Mouse (Mus musculus) activated CD4-positive, CD25-positive, alpha-beta regulatory T cell, adult 9 weeks (primary cell): Measurements from ENCODE around the gene Acyp1. TPM values are rescaled to one million over a fixed set of nuclear protein-coding genes. Genes with fewer than 3 reads are reported as not detected.

Experiments used
- polyA plus RNA-seq: library from polyadenylated mRNA; unstranded; fragments of 100-300 nt; shearing (Covaris generic); gene quantifications from one replicate; pipeline ENCODE4 v1.2.1, GENCODE M21; 2017

Acyp1 gene
- 65.7 TPM for polyA plus RNA-seq

GRCm38 (mm10) chr12:85287809-85288485, at the start of gene Acyp1:
Acyp1 (minus strand) TSS chr12:85288438.

DNA sequence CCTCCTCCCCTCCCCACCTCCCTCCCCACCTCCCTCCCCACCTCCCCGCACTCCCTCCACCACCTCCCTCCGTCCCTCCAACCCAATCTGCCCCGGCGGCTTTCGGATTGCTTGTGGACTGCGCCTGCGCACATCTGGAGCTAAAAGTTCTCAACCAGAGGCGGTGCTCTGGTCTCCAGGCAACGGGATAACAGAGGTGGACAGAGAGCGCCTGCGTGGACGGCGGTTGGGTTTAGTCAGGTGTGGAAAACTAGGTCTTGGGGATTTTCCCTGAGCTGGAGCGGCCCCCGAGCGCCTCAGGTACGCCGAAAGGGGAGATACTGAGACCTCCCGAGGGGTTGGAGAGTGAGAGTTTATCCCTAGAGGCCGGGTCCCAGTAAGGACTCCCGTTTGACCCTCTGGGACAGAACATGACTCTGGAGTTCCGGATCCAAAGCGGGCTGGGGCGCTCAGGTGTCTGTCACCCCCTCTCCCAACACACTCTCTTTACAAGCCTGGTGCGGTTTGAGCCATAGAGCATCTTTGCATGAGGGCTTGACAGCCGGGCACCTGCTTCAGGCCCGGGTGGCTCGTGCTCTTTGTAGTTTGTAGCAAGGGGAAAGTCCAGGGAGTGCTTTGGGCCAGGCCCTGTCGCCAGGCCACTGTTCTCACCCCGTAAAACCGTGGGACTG, 383 bp upstream of the Acyp1 start, which contains the start of gene Zc2hc1c:
TSS of gene Zc2hc1c (plus strand) at position 106 of the 671 bp plus-strand sequence.

DNA sequence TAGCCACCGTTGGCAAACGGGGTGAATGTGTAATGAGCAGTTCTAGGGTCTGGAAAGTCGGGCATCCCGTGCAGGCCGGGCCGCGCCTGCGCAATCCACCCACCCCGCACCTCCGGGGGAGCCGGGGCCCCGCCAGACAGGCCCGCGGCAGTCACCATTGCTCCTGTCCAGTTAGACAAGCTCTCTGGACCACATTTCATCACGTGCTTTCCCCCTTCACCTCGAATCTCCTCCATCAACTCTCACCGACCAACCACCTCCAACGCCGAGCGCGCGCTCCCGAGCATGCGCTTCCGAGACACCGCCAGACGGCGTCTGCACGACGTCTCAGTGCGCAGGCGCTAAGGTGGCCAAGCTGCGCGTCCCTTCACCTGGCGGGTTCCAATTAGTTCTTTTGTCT, 17.9 kb downstream of the Acyp1 start, which contains the start of gene Mlh3:
TSS of gene Mlh3 (minus strand) at position 281 of the 400 bp plus-strand sequence.

Other genes starting within 250 kb of the Acyp1 start
- gene Prox2, start 177.7 kb downstream of the Acyp1 start, polyA plus RNA-seq = 7.4 TPM
- gene Dlst, start 177.6 kb downstream of the Acyp1 start, polyA plus RNA-seq = 103 TPM
- gene Rps6kl1, start 137.2 kb downstream of the Acyp1 start, polyA plus RNA-seq = 0.90 TPM
- gene Pgf, start 110.6 kb downstream of the Acyp1 start, polyA plus RNA-seq = not detected
- 117 TPM for gene Eif2b2, start 69.0 kb downstream of the Acyp1 start, polyA plus RNA-seq
- 17.0 TPM for gene Mlh3, start 17.8 kb downstream of the Acyp1 start, polyA plus RNA-seq
- 0.16 TPM for gene Zc2hc1c, start 153 bp upstream of the Acyp1 start, polyA plus RNA-seq
- gene Nek9, start 50.9 kb upstream of the Acyp1 start, polyA plus RNA-seq = 14.1 TPM
- 171 TPM for gene Tmed10, start 86.4 kb upstream of the Acyp1 start, polyA plus RNA-seq
- gene Fos, start 185.5 kb upstream of the Acyp1 start, polyA plus RNA-seq = 17.7 TPM